Mouse (Mus musculus): ENCODE measurements around the gene Ubap2l. TPM values are rescaled to one million over a fixed set of nuclear protein-coding genes. Genes with fewer than 3 reads are reported as not detected.

Ubap2l gene
- polyA plus RNA-seq, 1 experiment from 2014 or later, result 75.2 TPM

GRCm38 (mm10) chr3:89956177-89956971 is 96.1 kb downstream of the Ubap2l start:
- Histone ChIP-seq H3K4me3 (ENCODE audit: low read depth, low read length) (no peak overlapping the region), H3K9me3 (ENCODE audit: control insufficient read depth, low read length) (no peaks in the 10 kb centered on the region), H3K4me2 (replicated peaks; ENCODE audit: low read depth) (no peak overlapping the region), H3K36me3 (ENCODE audit: control insufficient read depth, insufficient read depth, low read length) (peaks cover 15% of the 10 kb centered on the region), H3K27ac (replicated peaks) (no peak overlapping the region), H3K27me3 (ENCODE audit: control insufficient read depth, insufficient read depth, low read length) (no peaks in the 10 kb centered on the region), H3K4me1 (replicated peaks; ENCODE audit: control insufficient read depth, insufficient read depth) (peaks cover 2% of the 10 kb centered on the region; the same call in 1 of the 2 replicates), H3K9ac (ENCODE audit: low read length) (no peak overlapping the region)
- TF ChIP-seq CTCF (IDR thresholded peaks at IDR 0.05; ENCODE audit: low read depth), result no peak
- TF ChIP-seq EP300 (optimal IDR thresholded peaks at IDR 0.05), result no peak
- ATAC-seq (ENCODE audit: low FRiP score, low TSS enrichment) (no peak), DNase-seq (ENCODE audit: low spot score) (no peak)
- 90% methylated on average over 7 of the region's 7 CpGs for WGBS

GRCm38 (mm10) chr3:89953420-89953819 is 99.0 kb downstream of the Ubap2l start:
- Histone ChIP-seq H3K27me3 (ENCODE audit: control insufficient read depth, insufficient read depth, low read length) (no peaks in the 10 kb centered on the region), H3K9me3 (ENCODE audit: control insufficient read depth, low read length) (no peaks in the 10 kb centered on the region), H3K9ac (ENCODE audit: low read length) (no peak overlapping the region), H3K27ac (replicated peaks) (no peak overlapping the region), H3K4me3 (ENCODE audit: low read depth, low read length) (no peak overlapping the region), H3K4me2 (replicated peaks; ENCODE audit: low read depth) (no peak overlapping the region), H3K4me1 (replicated peaks; ENCODE audit: control insufficient read depth, insufficient read depth) (no peaks in the 10 kb centered on the region), H3K36me3 (ENCODE audit: control insufficient read depth, insufficient read depth, low read length) (peaks cover 29% of the 10 kb centered on the region)
- peak; percentile 82 for DNase-seq (ENCODE audit: low spot score)
- TF ChIP-seq CTCF (IDR thresholded peaks at IDR 0.05; ENCODE audit: low read depth) (peak; percentile 97), EP300 (optimal IDR thresholded peaks at IDR 0.05) (no peak)
- peak; percentile 68; the same call in 1 of the 2 replicates for ATAC-seq (ENCODE audit: low FRiP score, low TSS enrichment)
- WGBS, result 2% methylated on average over 4 of the region's 4 CpGs

MicroRNA genes within 50 kb of the gene (microRNA counts, 519-probe panel; counts per million panel counts)
- 4,826 counts per million, percentile 51 among the panel's probes with 10 or more counts for microRNA mmu-miR-190b

Small RNAs within 50 kb of the gene (microRNA-seq; reads per million reads assigned to microRNA genes)
- 6.8 reads per million, percentile 11 among the genes with 10 or more reads in this experiment for gene Mir190b
- not detected for gene Mir7669

Other genes with a start within 250 kb of the Ubap2l start
- gene She, start 221.3 kb downstream of the Ubap2l start, polyA plus RNA-seq (2015; fragmentation: Nextera tagmentation; extraction: Ambion mirVana), result 1.4 and 1.5 TPM in 2 replicates
- gene Il6ra, start 139.4 kb downstream of the Ubap2l start, polyA plus RNA-seq (2015; fragmentation: Nextera tagmentation; extraction: Ambion mirVana), result 4.3 and 4.5 TPM in 2 replicates
- gene Atp8b2, start 89.1 kb downstream of the Ubap2l start, polyA plus RNA-seq (2015; fragmentation: Nextera tagmentation; extraction: Ambion mirVana), result 4.2 and 5.0 TPM in 2 replicates
- gene Hax1, start 53.8 kb downstream of the Ubap2l start, polyA plus RNA-seq (2015; fragmentation: Nextera tagmentation; extraction: Ambion mirVana), result 73.6 and 77.7 TPM in 2 replicates
- gene 4933434E20Rik, start 992 bp downstream of the Ubap2l start, polyA plus RNA-seq (2015; fragmentation: Nextera tagmentation; extraction: Ambion mirVana), result 109 and 115 TPM in 2 replicates
- gene Tpm3, start 20.0 kb upstream of the Ubap2l start, polyA plus RNA-seq (2015; fragmentation: Nextera tagmentation; extraction: Ambion mirVana), result 327 TPM in 2 replicates
- 0.05 and 0.06 TPM in 2 replicates for gene Nup210l, start 51.5 kb upstream of the Ubap2l start, polyA plus RNA-seq (2015; fragmentation: Nextera tagmentation; extraction: Ambion mirVana)
- 1,661 and 1,706 TPM in 2 replicates for gene Rps27, start 161.0 kb upstream of the Ubap2l start, polyA plus RNA-seq (2015; fragmentation: Nextera tagmentation; extraction: Ambion mirVana)
- gene Rab13, start 161.1 kb upstream of the Ubap2l start, polyA plus RNA-seq (2015; fragmentation: Nextera tagmentation; extraction: Ambion mirVana), result 17.8 and 18.2 TPM in 2 replicates
- 131 TPM in 2 replicates for gene Jtb, start 179.0 kb upstream of the Ubap2l start, polyA plus RNA-seq (2015; fragmentation: Nextera tagmentation; extraction: Ambion mirVana)
- 41.9 TPM in 2 replicates for gene Creb3l4, start 190.9 kb upstream of the Ubap2l start, polyA plus RNA-seq (2015; fragmentation: Nextera tagmentation; extraction: Ambion mirVana)
- gene Slc39a1, start 195.5 kb upstream of the Ubap2l start, polyA plus RNA-seq (2015; fragmentation: Nextera tagmentation; extraction: Ambion mirVana), result 95.4 and 102 TPM in 2 replicates
- gene Crtc2, start 201.5 kb upstream of the Ubap2l start, polyA plus RNA-seq (2015; fragmentation: Nextera tagmentation; extraction: Ambion mirVana), result 8.9 and 11.8 TPM in 2 replicates
- 0.95 and 1.1 TPM in 2 replicates for gene Dennd4b, start 212.6 kb upstream of the Ubap2l start, polyA plus RNA-seq (2015; fragmentation: Nextera tagmentation; extraction: Ambion mirVana)
- gene Gatad2b, start 240.6 kb upstream of the Ubap2l start, polyA plus RNA-seq (2015; fragmentation: Nextera tagmentation; extraction: Ambion mirVana), result 4.0 and 4.8 TPM in 2 replicates

Data from stomach, postnatal 0 days (tissue).